Mouse (Mus musculus) brown adipose tissue, adult 24 weeks (tissue): ENCODE measurements around the gene Ears2. TPM values are rescaled to one million over a fixed set of nuclear protein-coding genes. Genes with fewer than 3 reads are reported as not detected.

Experiments
- H3K27ac ChIP-seq: fragments of 200-500 bp; replicated peaks from 2 replicates; pipeline ENCODE4 v1.5.1; 2012; ENCODE audit warnings: low read depth, mild to moderate bottlenecking, low read length
- H3K4me1 ChIP-seq: fragments of 200-500 bp; 2 replicates; pipeline ENCODE4 v1.6.1; 2012; ENCODE audit warnings: low read length, mixed read lengths; ENCODE audit not compliant: control insufficient read depth, insufficient read depth, insufficient read length
- H3K4me3 ChIP-seq: fragments of 200-500 bp; 2 replicates; pipeline ENCODE4 v1.5.1; 2012; ENCODE audit warnings: low read depth, mild to moderate bottlenecking, low read length, moderate library complexity; ENCODE audit not compliant: insufficient read depth
- polyA plus RNA-seq: library from polyadenylated mRNA; stranded (reverse); fragments of >200 nt; gene quantifications from 2 replicates; pipeline ENCODE4 v1.2.4, GENCODE M21; 2012; ENCODE audit not compliant: missing spikeins, insufficient read depth, insufficient read length

The Ears2 gene
- polyA plus RNA-seq, 1 experiment = 4.8 TPM

DNA sequence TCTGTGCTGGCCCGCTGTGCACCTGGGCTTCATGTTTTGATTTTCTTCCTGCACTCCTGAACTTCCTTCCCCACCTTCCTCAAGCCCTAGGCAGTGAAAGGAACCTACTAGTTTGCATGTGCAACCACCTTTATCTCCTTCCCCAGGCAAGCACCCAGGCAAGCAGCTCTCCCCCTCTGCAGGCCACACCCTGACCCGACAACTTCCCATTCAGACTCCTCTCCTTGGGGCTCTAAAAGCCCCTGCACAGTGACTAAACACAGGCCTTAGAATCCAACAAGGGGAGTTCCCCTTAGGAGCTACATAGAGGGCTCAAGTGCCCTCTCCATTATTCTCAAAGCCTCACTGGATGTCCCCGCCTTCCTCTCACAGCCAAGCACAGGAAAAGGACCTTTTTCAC lies 48.8 kb downstream of the Ears2 start:
- H3K4me1 ChIP-seq = peaks cover 11% of the 10 kb centered on the region
- no peak overlapping the region for H3K4me3 ChIP-seq
- H3K27ac ChIP-seq = no peak overlapping the region

DNA sequence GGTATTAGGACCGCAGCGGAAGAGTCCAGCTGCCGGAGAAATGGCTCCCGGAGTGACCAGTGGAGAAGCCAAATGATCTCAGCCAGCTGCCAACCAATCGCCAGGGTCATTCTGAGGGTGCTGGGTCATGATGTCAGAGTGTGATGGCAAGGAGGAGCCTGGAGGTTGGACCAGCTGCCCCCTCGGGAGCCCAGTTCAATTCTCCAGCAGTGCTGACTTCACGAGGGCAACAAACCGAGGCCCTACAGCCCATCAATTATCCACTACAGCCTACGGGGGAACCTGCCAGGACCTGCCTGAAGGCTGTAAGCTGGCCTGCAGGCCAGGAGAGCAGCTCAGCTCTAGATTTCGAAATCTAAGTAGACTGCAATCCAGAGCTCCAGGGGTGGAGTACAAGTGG lies 51.3 kb downstream of the Ears2 start:
- Histone ChIP-seq H3K4me1 (peaks cover 15% of the 10 kb centered on the region), H3K4me3 (peak overlapping the region; percentile 44; the same call in 1 of the 2 replicates), H3K27ac (peak overlapping the region; percentile 95)

DNA sequence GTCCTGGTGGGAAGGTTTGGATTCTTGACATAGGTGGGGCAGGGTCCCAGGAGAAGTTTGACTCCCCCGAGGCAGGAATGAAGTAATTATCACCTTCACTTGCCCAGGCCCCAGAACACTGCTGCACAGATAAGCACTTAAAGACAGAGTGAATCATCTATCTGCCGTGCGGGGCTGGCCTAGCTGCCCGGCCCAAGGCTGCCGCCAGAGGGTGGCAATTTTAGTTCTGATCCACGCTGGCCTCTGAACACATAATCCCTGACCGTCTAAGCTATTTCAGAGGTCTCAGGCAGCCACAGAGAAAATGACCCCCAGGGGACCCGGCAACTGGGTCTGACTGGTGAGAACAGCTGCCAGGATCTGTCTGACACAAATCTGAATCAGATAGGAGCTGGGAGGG lies 52.0 kb downstream of the Ears2 start:
- H3K4me3 ChIP-seq = peak overlapping the region; percentile 44
- peaks cover 14% of the 10 kb centered on the region for H3K4me1 ChIP-seq
- H3K27ac ChIP-seq = peak overlapping the region; percentile 95

DNA sequence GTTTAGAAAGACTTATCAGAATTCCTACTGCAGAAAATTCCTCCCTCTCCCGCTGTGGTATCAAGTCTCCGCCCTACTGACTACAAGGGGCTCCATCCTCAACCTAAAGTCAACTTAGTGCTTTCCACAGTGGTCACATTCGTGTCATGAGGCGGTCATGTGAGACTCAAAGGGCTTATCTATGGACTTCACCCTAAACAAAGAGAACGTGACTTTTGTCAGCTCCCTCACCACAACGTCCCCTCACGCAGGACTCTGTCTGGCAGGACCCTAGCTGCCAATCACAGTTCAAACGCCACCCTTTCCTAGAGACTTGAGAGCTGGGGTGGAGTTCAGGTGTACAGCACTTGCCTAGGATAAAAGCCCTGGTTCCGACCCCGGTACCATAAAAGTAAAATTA lies 54.1 kb downstream of the Ears2 start:
- peaks cover 7% of the 10 kb centered on the region for H3K4me1 ChIP-seq
- no peak overlapping the region for H3K4me3 ChIP-seq
- H3K27ac ChIP-seq = no peak overlapping the region

DNA sequence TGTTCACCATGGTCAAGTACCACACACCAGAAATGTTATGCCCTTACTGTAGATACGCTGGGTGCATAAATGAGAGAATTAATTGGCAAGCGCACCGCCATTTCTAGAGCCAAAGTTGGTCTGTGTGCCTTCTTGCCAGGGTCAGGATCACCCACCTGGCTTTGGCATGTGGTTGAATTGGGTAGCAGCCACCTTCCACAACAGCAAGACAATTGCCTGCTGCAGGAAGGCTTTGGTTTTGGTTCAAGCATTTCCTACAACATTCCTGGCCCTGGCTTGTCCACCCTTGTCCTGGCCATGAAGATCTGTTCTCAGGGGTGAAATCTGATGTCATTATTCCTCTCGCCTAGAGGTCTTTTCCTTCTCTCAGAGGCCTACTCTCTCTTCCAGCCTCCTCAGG lies 54.7 kb downstream of the Ears2 start:
- no peak overlapping the region for H3K27ac ChIP-seq

DNA sequence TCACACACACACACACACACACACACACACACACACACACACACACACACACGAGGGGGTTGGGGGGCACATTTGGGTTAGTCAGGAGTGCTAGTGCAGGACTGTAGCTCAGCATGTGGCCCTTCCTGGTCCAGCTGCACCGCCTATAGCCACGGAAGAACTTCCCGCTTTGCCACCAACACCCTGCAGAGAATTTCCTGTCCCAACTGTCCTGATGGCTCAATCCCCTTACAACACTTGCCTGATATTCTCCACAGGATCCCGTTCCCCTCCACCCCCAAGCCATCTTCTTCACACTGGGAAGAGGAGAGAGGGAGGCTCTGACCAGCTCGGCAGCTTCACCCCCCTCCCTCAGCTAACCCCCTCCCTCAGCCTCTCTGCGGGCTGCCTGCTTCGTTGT lies 66.7 kb downstream of the Ears2 start:
- no peaks in the 10 kb centered on the region for H3K4me1 ChIP-seq
- H3K4me3 ChIP-seq = no peak overlapping the region
- no peak overlapping the region for H3K27ac ChIP-seq

More for the DNA sequence above, 54.7 kb downstream of the Ears2 start:
- Histone ChIP-seq H3K4me1 (peaks cover 7% of the 10 kb centered on the region), H3K4me3 (no peak overlapping the region)

DNA sequence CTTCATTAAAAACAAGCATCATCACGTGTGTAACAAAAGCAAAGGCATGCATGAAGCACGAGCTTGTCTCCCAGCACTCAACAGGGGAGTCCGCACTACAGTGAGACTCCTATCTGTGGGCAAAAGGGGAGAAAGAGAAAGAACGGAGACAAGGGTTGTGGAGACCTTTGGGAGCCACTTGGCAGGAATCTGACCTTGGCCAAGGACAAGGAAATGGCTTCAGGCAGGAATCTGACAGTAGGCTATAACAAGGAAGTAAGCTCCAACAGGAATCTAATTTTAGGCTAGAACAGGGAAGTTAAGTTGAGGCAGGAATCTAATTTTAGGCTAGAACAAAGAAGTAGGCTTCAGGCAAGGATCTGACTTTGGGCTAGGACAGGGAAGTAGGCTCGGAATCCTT lies 71.1 kb downstream of the Ears2 start:
- no peak overlapping the region for H3K4me3 ChIP-seq
- H3K4me1 ChIP-seq = no peaks in the 10 kb centered on the region
- H3K27ac ChIP-seq = no peak overlapping the region

Other genes starting within 250 kb of the Ears2 start
- gene Scnn1b, start 202.2 kb downstream of the Ears2 start, polyA plus RNA-seq = not detected in 2 replicates
- 16.1 and 16.3 TPM in 2 replicates for gene Cog7, start 85.6 kb downstream of the Ears2 start, polyA plus RNA-seq
- gene Gga2, start 46.0 kb downstream of the Ears2 start, polyA plus RNA-seq = 29.1 and 44.8 TPM in 2 replicates
- 9.3 and 15.5 TPM in 2 replicates for gene Ubfd1, start 88 bp downstream of the Ears2 start, polyA plus RNA-seq
- gene Ndufab1, start 34.6 kb upstream of the Ears2 start, polyA plus RNA-seq = 1,818 and 1,889 TPM in 2 replicates
- gene Palb2, start 65.7 kb upstream of the Ears2 start, polyA plus RNA-seq = 0.52 TPM in 1 of 2 replicates, not detected in the other
- 55.1 and 57.1 TPM in 2 replicates for gene Dctn5, start 65.8 kb upstream of the Ears2 start, polyA plus RNA-seq
- gene Plk1, start 92.2 kb upstream of the Ears2 start, polyA plus RNA-seq = not detected in 2 replicates
- gene Ern2, start 118.9 kb upstream of the Ears2 start, polyA plus RNA-seq = not detected in 2 replicates
- 3.6 and 5.9 TPM in 2 replicates for gene Chp2, start 152.2 kb upstream of the Ears2 start, polyA plus RNA-seq
- gene Prkcb, start 221.5 kb upstream of the Ears2 start, polyA plus RNA-seq = 3.8 and 7.3 TPM in 2 replicates